Mouse (Mus musculus) liver, adult 2 months (tissue): ENCODE data around the gene B9d1. TPM values are rescaled to one million over a fixed set of nuclear protein-coding genes. Genes with fewer than 3 reads are reported as not detected.

ENCODE experiments used
- DNase-seq: peaks from one replicate; pipeline ENCODE4 v3.0.0-alpha.2; 2011; ENCODE audit warnings: low read depth, low spot score; ENCODE audit errors: extremely low read depth
- H3K27ac ChIP-seq: fragments of 200-500 bp; replicated peaks from 2 replicates; pipeline ENCODE4 v1.5.1; 2012; ENCODE audit warnings: low read depth, mild to moderate bottlenecking, control low read depth, inconsistent platforms, low read length; ENCODE audit not compliant: insufficient read depth
- H3K27me3 ChIP-seq: fragments of 200-500 bp; 2 replicates; pipeline ENCODE4 v1.6.1; 2012; ENCODE audit warnings: mild to moderate bottlenecking, moderate library complexity, low read length, inconsistent platforms; ENCODE audit not compliant: control insufficient read depth, insufficient read depth
- H3K36me3 ChIP-seq: fragments of 200-500 bp; 2 replicates; pipeline ENCODE4 v1.6.1; 2012; ENCODE audit warnings: low read length, inconsistent platforms; ENCODE audit not compliant: control insufficient read depth, insufficient read depth
- H3K4me1 ChIP-seq: fragments of 200-500 bp; 2 replicates; pipeline ENCODE4 v1.6.1; 2011; ENCODE audit warnings: low read length; ENCODE audit not compliant: control insufficient read depth, insufficient read depth
- H3K4me3 ChIP-seq: fragments of 200-500 bp; 2 replicates; pipeline ENCODE4 v1.5.1; 2011; ENCODE audit warnings: low read depth, mild to moderate bottlenecking, control low read depth, low read length, moderate library complexity; ENCODE audit not compliant: insufficient read depth
- H3K79me2 ChIP-seq: fragments of 200-500 bp; 2 replicates; pipeline ENCODE4 v1.6.1; 2012; ENCODE audit warnings: inconsistent platforms, mild to moderate bottlenecking, low read length, moderate library complexity; ENCODE audit not compliant: control insufficient read depth, insufficient read depth
- H3K9ac ChIP-seq: fragments of 200-500 bp; 2 replicates; pipeline ENCODE4 v1.6.1; 2012; ENCODE audit warnings: low read depth, mild to moderate bottlenecking, control low read depth, inconsistent platforms, low read length
- CTCF ChIP-seq: fragments of 200-500 bp; IDR thresholded peaks from 2 replicates; pipeline ENCODE4 v1.5.1; 2011; ENCODE audit warnings: low read depth, low read length, control low read depth
- POLR2A ChIP-seq: fragments of 200-500 bp; IDR thresholded peaks from 2 replicates; pipeline ENCODE4 v1.6.1; 2011; ENCODE audit warnings: low read length, control low read depth; ENCODE audit not compliant: insufficient read depth; ENCODE audit errors: extremely low read depth
- WGBS: fragments of 180-500 bp; shearing (Covaris S2); methylation state at CpG from one replicate; pipeline ENCODE4 v1.1.7; 2018; 5-methylcytosine and 5-hydroxymethylcytosine counted together
- polyA plus RNA-seq: library from polyadenylated mRNA; depleted of rRNA; stranded (reverse); fragments of >200 nt; gene quantifications from 2 replicates; pipeline ENCODE4 v1.2.3, GENCODE M21; 2012; rRNA removed
- total RNA-seq: library from RNA; depleted of rRNA; stranded (reverse); fragments of >200 nt; gene quantifications from 2 replicates; pipeline ENCODE4 v1.2.3, GENCODE M21; 2014; rRNA removed

The B9d1 gene
- total RNA-seq (1.1 and 1.7 TPM in 2 replicates), polyA plus RNA-seq (1.7 and 2.2 TPM in 2 replicates)

DNA sequence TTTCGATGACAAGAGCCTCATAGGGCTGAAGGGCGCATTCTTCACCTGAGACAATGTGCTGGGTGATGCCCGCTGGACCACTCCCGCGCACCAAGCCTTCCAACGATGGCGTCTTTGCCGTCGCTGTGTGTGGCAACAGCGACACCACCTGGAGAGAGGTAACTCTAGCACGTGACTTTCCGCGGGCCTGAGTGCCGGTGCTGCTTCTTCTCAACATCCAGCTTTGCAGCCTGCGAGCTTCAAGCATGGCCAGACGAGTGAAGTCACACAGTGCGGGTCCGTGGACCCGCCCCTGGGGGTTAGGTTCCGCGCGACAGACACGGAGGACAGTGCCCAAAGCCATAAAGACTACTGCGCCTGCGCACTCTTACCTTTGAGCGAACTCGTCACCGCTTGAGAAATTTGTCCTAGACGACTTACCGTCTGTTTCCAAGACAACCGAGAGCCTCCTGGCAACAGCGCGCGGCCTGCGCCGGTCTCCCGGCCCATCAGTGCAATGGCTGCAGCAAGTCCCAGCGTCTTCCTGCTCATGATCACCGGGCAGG, at the start of gene B9d1:
Gene B9d1, plus strand, starts transcription at position 432 of the 545 bp plus-strand sequence.
- Histone ChIP-seq H3K79me2 (no peaks in the 10 kb centered on the region), H3K4me3 (peak within 1 kb of the TSS; percentile 61), H3K4me1 (no peaks in the 10 kb centered on the region), H3K27me3 (no peaks in the 10 kb centered on the region), H3K36me3 (no peaks in the 10 kb centered on the region), H3K27ac (peak within 1 kb of the TSS; percentile 41), H3K9ac (peak within 1 kb of the TSS; percentile 70)
- peak; percentile 88 for DNase-seq
- TF ChIP-seq POLR2A = no peak
- TF ChIP-seq CTCF = peak; percentile 99
- under 1% methylated on average over 39 of the region's 39 CpGs for WGBS

- Histone ChIP-seq H3K9ac (no peak overlapping the region), H3K36me3 (no peaks in the 10 kb centered on the region), H3K4me3 (no peak overlapping the region), H3K27ac (no peak overlapping the region), H3K27me3 (0 out of 2 replicates have a peak, but pooled peaks cover 3% of the 10 kb centered on the region), H3K4me1 (no peaks in the 10 kb centered on the region), H3K79me2 (no peaks in the 10 kb centered on the region)
- TF ChIP-seq CTCF (no peak), POLR2A (no peak)
- 72% methylated on average over 2 of the region's 2 CpGs for WGBS
- no peak for DNase-seq
These were observed 40.9 kb upstream of the B9d1 start for GRCm38 (mm10) chr11:61464071-61464470.

DNA sequence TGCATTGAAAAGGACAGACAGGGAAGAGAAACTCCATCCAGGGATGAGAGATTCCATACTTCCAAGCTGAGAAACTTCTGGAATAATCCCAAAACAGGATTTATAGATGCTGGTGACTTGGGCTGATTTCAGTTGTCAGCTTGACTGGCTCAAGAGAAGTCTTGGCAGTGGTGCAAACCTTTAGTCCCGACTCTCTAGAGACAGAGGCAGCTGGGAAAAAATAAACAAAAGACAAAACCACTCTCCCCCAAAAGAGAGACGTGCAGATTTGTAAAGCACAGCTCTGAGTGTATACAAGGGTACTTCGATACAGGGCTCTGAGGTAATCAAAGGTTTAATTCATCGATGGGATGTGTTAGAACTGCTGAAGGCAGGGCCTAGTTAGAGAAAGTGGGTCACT, 39.5 kb upstream of the B9d1 start:
- DNase-seq = no peak
- Histone ChIP-seq H3K9ac (no peak overlapping the region), H3K79me2 (no peaks in the 10 kb centered on the region), H3K4me3 (no peak overlapping the region), H3K27ac (no peak overlapping the region), H3K27me3 (0 out of 2 replicates have a peak, but pooled peaks cover 3% of the 10 kb centered on the region), H3K36me3 (no peaks in the 10 kb centered on the region), H3K4me1 (no peaks in the 10 kb centered on the region)
- WGBS = 74% methylated on average over 4 of the region's 4 CpGs
- TF ChIP-seq POLR2A = no peak
- TF ChIP-seq CTCF = no peak

DNA sequence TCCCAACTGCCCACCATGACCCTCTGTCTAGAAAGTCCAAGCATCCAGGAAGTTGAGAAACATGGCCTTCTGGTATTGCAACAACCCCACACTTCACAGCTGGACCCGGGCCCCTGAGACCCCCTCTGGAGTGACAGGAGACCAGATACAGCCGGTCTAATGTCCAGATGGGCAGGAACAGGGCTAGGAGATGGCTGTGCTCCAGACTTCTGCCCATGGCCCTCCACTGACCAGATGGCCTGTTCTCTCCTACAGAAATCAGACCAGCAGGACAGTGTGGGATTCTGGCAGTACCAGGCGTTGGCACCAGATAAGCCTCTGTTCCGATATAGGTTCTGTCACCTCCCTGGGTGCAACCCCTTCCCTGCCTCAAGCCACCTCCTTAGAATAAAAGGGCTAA, 36.4 kb upstream of the B9d1 start:
- TF ChIP-seq POLR2A (no peak), CTCF (no peak)
- DNase-seq = no peak
- no peaks in the 10 kb centered on the region for H3K27me3 ChIP-seq
- no peaks in the 10 kb centered on the region for H3K36me3 ChIP-seq
- no peaks in the 10 kb centered on the region for H3K79me2 ChIP-seq
- H3K27ac ChIP-seq = no peak overlapping the region
- 83% methylated on average over 4 of the region's 4 CpGs for WGBS
- no peak overlapping the region for H3K4me3 ChIP-seq
- H3K9ac ChIP-seq = no peak overlapping the region
- H3K4me1 ChIP-seq = no peaks in the 10 kb centered on the region

- Histone ChIP-seq H3K36me3 (no peaks in the 10 kb centered on the region), H3K4me3 (no peak overlapping the region), H3K27me3 (no peaks in the 10 kb centered on the region), H3K27ac (no peak overlapping the region; the same call in 1 of the 2 replicates), H3K4me1 (no peaks in the 10 kb centered on the region), H3K79me2 (no peaks in the 10 kb centered on the region), H3K9ac (no peak overlapping the region)
- peak; percentile 26 for DNase-seq
- TF ChIP-seq CTCF (no peak), POLR2A (no peak)
- WGBS = 45% methylated on average over 7 of the region's 7 CpGs
These were observed 35.5 kb upstream of the B9d1 start for GRCm38 (mm10) chr11:61469317-61469917.

GRCm38 (mm10) chr11:61470880-61471279, 34.1 kb upstream of the B9d1 start:
- Histone ChIP-seq H3K4me3 (no peak overlapping the region), H3K4me1 (no peaks in the 10 kb centered on the region), H3K36me3 (no peaks in the 10 kb centered on the region), H3K9ac (no peak overlapping the region), H3K27me3 (no peaks in the 10 kb centered on the region), H3K79me2 (no peaks in the 10 kb centered on the region), H3K27ac (no peak overlapping the region)
- TF ChIP-seq POLR2A (no peak), CTCF (no peak)
- no peak for DNase-seq
